Mouse (Mus musculus) CD4-positive, CD25-positive, alpha-beta regulatory T cell, adult 4 months (primary cell): Measurements from ENCODE around the gene Clmn. TPM values are rescaled to one million over a fixed set of nuclear protein-coding genes. Genes with fewer than 3 reads are reported as not detected.

Source experiments
- ATAC-seq: one replicate; pipeline ENCODE4 v1.8.0; 2017
- polyA plus RNA-seq, 2 experiments: library from polyadenylated mRNA; unstranded; fragments of 100-300 nt; shearing (Covaris generic); gene quantifications; one replicate each; pipeline ENCODE4 v1.2.1; 2017

Gene Clmn
- polyA plus RNA-seq, 2 experiments from 2014 or later: not detected

GRCm38 (mm10) chr12:104810923-104811443, 53.9 kb downstream of the Clmn start:
- ATAC-seq: no peak

- ATAC-seq: no peak
Observed at GRCm38 (mm10) chr12:104808421-104809067, 56.3 kb downstream of the Clmn start.

GRCm38 (mm10) chr12:104806680-104807375, 58.0 kb downstream of the Clmn start:
- no peak for ATAC-seq

GRCm38 (mm10) chr12:104801494-104802260, 63.2 kb downstream of the Clmn start:
- no peak for ATAC-seq

GRCm38 (mm10) chr12:104799365-104799764, 65.5 kb downstream of the Clmn start:
- no peak for ATAC-seq

GRCm38 (mm10) chr12:104797905-104798304, 67.0 kb downstream of the Clmn start:
- ATAC-seq: no peak

- ATAC-seq: no peak
Observed at GRCm38 (mm10) chr12:104796635-104797378, 68.1 kb downstream of the Clmn start.

DNA sequence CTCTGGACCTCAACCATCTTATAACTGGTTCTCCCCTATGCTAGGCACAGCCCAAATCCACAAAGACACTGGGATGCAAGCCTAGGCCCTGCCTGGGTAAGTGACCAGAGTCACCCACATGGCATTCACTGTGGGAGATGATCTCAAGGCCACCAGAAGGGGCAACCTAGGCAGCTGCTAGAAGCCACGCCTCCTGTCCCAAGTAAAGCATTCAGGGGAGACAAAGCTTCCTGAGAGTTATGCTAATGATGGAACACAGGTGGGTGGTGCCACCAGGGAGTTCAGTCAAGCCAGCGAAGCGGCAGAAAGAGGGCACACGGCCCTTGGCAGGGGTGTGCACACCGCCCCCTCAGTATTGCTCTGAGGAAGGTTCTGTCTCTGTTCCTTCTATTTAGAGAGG, 69.9 kb downstream of the Clmn start:
- no peak for ATAC-seq

- ATAC-seq: no peak
Observed at GRCm38 (mm10) chr12:104793486-104793885, 71.4 kb downstream of the Clmn start.

DNA sequence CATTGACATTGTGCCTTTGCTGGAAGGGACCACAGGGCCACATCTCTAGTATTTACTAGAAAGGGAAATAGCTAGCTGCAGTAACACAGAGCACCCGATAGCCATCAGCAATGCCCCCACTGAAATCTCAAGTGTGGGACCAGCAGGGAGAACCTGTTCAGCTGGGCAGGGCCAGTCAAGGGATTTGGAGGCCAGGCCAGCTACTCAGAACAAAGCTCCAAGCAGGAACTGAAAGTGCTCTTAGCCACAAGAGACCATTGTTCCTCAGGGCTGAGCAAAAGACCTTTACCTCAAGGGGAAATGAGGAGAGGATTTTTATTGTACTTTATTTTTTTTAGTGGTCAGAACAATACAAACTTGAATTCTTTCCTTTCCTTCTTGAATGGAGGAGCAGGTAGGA, 87.3 kb downstream of the Clmn start:
- ATAC-seq: no peak

DNA sequence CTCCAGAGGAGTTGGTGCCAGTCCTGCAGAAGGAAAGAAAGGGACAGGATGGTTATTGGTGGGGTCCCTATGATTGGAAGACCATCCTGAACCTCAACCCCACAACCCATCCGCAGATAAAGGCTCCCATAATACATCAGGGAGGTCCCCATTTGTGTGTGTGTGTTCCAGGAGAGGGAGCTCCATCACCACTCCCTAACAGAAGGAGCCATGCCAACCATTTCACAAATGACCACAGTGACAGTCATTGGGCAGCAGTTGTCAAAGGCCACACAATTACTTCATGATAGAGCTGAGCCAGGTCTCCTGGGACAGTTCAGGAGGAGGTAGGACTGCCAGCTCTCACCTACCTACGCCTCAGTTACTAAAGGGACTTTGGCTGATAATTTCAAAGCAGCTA, 92.9 kb downstream of the Clmn start:
- ATAC-seq: no peak

GRCm38 (mm10) chr12:104769201-104769785, 95.6 kb downstream of the Clmn start:
- ATAC-seq: no peak

DNA sequence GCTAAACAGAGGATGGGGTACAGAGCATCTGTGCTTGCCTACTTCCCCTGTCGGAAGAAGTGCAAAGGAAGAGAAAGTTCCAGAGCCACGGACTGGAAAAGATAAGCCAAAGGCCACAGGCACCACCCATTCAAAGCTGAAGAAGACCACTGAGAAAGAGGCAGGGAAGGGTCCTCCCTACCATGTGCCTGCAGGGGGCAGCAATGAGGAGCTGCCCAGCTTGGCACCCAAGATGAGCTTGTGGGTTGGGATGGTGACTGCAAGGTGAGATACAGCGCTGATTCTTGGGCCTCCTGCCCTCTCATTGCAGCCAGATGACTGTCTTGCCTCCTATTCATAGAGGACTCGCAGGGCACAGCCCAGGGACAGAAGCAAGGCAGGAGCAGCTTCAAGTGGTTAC, 97.7 kb downstream of the Clmn start:
- no peak for ATAC-seq

- ATAC-seq: no peak
Observed at GRCm38 (mm10) chr12:104765761-104766160, 99.1 kb downstream of the Clmn start.

DNA sequence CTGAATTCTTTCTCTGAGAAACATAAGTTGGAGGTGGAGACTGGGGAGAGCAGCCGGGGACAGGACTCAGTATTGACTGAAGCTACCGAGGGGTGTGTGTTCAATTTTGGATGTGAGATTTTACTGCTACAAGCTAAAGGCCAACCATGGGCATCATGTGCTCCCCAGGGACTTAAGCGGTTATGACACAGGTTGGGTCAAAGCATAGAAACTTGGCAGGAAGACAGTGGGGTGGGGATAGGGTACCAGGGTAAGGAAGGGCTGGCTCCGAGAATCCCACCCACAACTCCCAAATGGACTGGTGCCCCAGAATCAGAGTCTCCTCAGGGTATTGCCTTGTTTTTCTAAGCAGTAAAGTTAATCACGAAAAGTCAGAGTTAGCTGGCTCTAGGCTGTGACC, 99.8 kb downstream of the Clmn start:
- ATAC-seq: no peak

DNA sequence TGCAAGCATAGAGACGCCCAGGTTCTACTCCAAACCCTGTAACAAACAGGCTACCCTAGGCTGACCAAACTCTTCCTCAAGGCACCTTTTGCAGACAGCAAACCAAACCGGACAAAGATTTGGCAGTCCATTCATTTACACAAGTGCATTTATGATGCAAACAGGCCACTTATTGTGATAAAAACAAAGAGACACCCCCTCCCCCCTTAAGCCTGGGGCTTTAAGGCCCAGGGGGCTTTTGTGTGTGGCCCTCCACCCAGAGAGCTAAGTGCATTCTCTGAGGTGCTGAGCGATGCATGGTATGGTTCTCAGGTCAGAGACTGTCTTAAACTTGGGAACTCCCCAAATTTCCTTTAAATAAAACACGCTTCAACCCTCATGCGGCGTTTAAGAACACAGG, 101.0 kb downstream of the Clmn start:
- ATAC-seq: no peak

GRCm38 (mm10) chr12:104761411-104761810, 103.5 kb downstream of the Clmn start:
- ATAC-seq: no peak

DNA sequence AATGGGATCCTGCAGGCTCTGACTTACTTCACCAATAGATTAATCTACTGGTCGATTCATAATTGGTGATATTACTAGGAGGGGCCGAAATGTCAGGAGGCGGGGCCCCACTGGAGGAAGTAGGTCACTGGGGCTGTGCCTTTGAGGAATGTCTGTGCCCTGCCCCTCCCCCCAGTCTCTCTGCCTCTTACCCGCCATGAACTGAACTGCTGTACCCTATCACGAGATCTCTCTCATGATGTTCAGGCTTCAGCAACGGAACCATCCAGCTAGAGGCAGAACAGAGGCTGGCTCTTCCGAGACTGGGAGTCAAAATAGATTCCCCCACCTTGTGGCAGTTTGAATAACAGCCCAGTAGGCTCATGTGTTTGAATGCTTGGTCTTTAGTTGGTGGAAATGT, 106.8 kb downstream of the Clmn start:
- no peak for ATAC-seq

- no peak for ATAC-seq
Observed at GRCm38 (mm10) chr12:104753686-104754085, 111.2 kb downstream of the Clmn start.

- peak; percentile 89 for ATAC-seq
Observed at GRCm38 (mm10) chr12:104751814-104752765, 112.8 kb downstream of the Clmn start, which contains the start of gene Dicer1. Gene Dicer1, minus strand, starts transcription at chr12:104751952.

DNA sequence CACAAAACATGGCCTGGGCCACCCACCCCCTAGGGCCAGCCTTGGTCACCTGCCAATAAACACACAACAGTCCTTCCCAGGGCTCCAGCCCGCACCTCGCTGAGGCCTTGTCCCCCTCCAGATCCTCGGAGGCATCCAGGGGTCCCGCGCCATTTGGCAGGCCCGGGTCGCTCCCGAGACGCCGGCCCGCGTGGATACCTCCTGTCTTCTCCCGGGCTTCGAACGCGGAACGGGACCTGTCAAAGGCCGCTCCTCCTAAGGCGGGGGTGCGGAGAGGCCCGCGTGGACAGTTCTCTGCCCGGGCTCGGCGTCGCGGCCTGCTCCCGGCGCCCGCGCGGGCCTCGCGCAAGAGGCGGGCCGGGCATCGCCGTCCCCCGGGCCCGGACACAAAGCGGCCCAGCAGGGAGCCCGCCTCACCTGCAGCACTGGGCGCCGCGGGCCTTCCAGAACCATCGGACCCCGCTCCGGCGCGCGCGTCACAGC, 113.5 kb downstream of the Clmn start:
- peak; percentile 17 for ATAC-seq
